Mouse (Mus musculus) forebrain, postnatal 0 days (tissue): ENCODE measurements around the gene Tbx2. TPM values are rescaled to one million over a fixed set of nuclear protein-coding genes. Genes with fewer than 3 reads are reported as not detected.

Source experiments
- ATAC-seq: fragments of 200-750 bp; cut with Nextera tagmentation; 2 replicates; pipeline ENCODE4 v1.8.0; 2017; ENCODE audit warnings: mild to moderate bottlenecking, moderate library complexity
- DNase-seq: peaks from one replicate; pipeline ENCODE4 v3.0.0-alpha.2; 2015
- H3K27ac ChIP-seq: fragments of 300-500 bp; sonication (generic); 2 replicates; pipeline ENCODE4 v1.5.1; 2014; ENCODE audit warnings: low read depth, mild to moderate bottlenecking, antibody characterized with exemption, low read length, moderate library complexity, mixed read lengths
- H3K27me3 ChIP-seq: fragments of 300-500 bp; sonication (generic); 2 replicates; pipeline ENCODE4 v1.6.1; 2014; ENCODE audit warnings: mild to moderate bottlenecking, low read length, mixed read lengths; ENCODE audit not compliant: insufficient read depth
- H3K36me3 ChIP-seq: fragments of 300-500 bp; sonication (generic); 2 replicates; pipeline ENCODE4 v1.6.1; 2014; ENCODE audit warnings: mild to moderate bottlenecking, moderate library complexity; ENCODE audit not compliant: insufficient read depth
- H3K4me1 ChIP-seq: fragments of 300-500 bp; sonication (generic); 2 replicates; pipeline ENCODE4 v1.6.1; 2014; ENCODE audit warnings: antibody characterized with exemption; ENCODE audit not compliant: insufficient read depth
- H3K4me2 ChIP-seq: fragments of 300-500 bp; sonication (generic); 2 replicates; pipeline ENCODE4 v1.6.1; 2014; ENCODE audit warnings: low read depth, mild to moderate bottlenecking, moderate library complexity
- H3K4me3 ChIP-seq: fragments of 300-500 bp; sonication (generic); 2 replicates; pipeline ENCODE4 v1.5.1; 2014; ENCODE audit warnings: low read depth, low read length, mixed read lengths
- H3K9ac ChIP-seq: fragments of 300-500 bp; sonication (generic); 2 replicates; pipeline ENCODE4 v1.6.1; 2014; ENCODE audit warnings: mild to moderate bottlenecking
- H3K9me3 ChIP-seq: fragments of 300-500 bp; sonication (generic); 2 replicates; pipeline ENCODE4 v1.6.1; 2016; ENCODE audit warnings: low read length
- CTCF ChIP-seq: sonication (generic); IDR thresholded peaks from 2 replicates; pipeline ENCODE4 v1.5.1; 2016; ENCODE audit warnings: antibody characterized with exemption, control low read depth, low read depth
- WGBS: fragments of 180-500 bp; shearing (Covaris S2); extraction: QIAGEN DNeasy Blood & Tissue Kit; methylation state at CpG from one replicate; pipeline ENCODE4 v1.1.7; 2014; 5-methylcytosine and 5-hydroxymethylcytosine counted together
- polyA plus RNA-seq: library from polyadenylated mRNA; unstranded; fragments of >200 nt; fragmentation: Nextera tagmentation; extraction: Ambion mirVana; gene quantifications from 2 replicates; pipeline ENCODE4 v1.2.1, GENCODE M21; 2015
- total RNA-seq: library from RNA; depleted of rRNA; stranded (reverse); fragments of >200 nt; gene quantifications from 2 replicates; pipeline ENCODE4 v1.2.3, GENCODE M21; 2014

Gene Tbx2
- total and polyA plus RNA-seq, 2 experiments from 2014 or later: 0.44 to 5.1 TPM

DNA sequence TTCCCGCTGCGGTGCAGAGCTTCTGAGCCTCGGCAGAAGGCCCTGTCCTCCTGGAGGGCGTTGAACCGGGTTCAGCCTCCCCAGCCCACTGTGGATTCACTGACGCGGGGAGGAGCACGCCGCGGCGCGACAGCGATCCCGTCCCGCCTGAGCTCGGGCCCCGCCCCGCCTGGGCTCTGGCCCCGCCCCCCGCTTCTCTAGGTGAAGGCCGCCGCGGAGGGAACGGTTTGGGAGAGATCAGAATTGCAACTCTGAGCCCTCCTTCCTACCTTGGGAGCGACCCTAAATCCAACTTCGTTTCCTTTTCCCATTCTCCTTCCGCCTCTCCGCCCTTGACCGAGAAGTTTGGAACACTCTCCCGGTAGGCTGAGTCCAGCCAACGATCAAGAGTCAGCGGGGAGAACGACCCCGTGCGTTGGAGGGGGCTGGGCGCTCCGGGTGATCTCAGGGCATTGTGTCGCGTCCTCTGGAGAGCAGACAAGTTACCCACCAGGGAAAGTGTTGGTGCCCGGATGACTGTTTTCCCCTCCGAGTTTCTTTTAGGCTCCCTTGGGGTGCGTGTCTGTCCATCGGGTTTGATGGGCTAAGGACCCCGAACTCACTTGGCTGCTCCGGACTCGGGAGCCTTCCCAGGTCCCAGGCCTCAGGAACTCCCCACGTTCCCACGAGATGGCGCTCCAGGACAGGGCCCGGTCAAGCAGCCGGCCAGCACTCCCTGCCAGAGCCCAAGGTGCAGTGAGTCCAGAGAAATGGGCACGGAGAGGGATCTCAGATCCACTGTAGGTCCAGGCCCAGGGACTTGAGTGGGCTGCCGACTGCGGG, 12.0 kb downstream of the Tbx2 start:
- 0 out of 2 replicates have a peak overlapping the region, but pooled peaks have one; percentile 14 for H3K9ac ChIP-seq

GRCm38 (mm10) chr11:85844971-85845370, 12.6 kb downstream of the Tbx2 start:
- no peaks in the 10 kb centered on the region for H3K9me3 ChIP-seq
- H3K27ac ChIP-seq: no peak overlapping the region
- H3K4me2 ChIP-seq: no peak overlapping the region
- peaks cover 71% of the 10 kb centered on the region for H3K27me3 ChIP-seq
- WGBS: 36% methylated on average over 5 of the region's 5 CpGs
- no peak for ATAC-seq
- H3K9ac ChIP-seq: no peak overlapping the region
- TF ChIP-seq CTCF: no peak
- peaks cover 4% of the 10 kb centered on the region; the same call in 1 of the 2 replicates for H3K4me1 ChIP-seq
- DNase-seq: no peak
- no peaks in the 10 kb centered on the region for H3K36me3 ChIP-seq
- no peak overlapping the region for H3K4me3 ChIP-seq

More for the DNA sequence above, 12.0 kb downstream of the Tbx2 start:
- DNase-seq: peak; percentile 76
- Histone ChIP-seq H3K27ac (no peak overlapping the region), H3K9me3 (no peaks in the 10 kb centered on the region), H3K27me3 (peaks cover 78% of the 10 kb centered on the region), H3K36me3 (no peaks in the 10 kb centered on the region), H3K4me2 (peak overlapping the region; percentile 61), H3K4me1 (peaks cover 4% of the 10 kb centered on the region; the same call in 1 of the 2 replicates), H3K4me3 (peak overlapping the region; percentile 25)
- peak; percentile 84 for TF ChIP-seq CTCF
- WGBS: 2% methylated on average over 53 of the region's 54 CpGs
- ATAC-seq: peak; percentile 42; the same call in 1 of the 2 replicates

- H3K27ac ChIP-seq: no peak overlapping the region
- H3K9ac ChIP-seq: no peak overlapping the region
- H3K4me3 ChIP-seq: no peak overlapping the region
- no peaks in the 10 kb centered on the region for H3K36me3 ChIP-seq
- ATAC-seq: no peak
- peaks cover 4% of the 10 kb centered on the region; the same call in 1 of the 2 replicates for H3K4me1 ChIP-seq
- 49% methylated on average over 5 of the region's 5 CpGs for WGBS
- H3K27me3 ChIP-seq: peaks cover 62% of the 10 kb centered on the region
- H3K4me2 ChIP-seq: no peak overlapping the region
- no peak for DNase-seq
- no peaks in the 10 kb centered on the region for H3K9me3 ChIP-seq
- TF ChIP-seq CTCF: no peak
These were observed 13.6 kb downstream of the Tbx2 start for GRCm38 (mm10) chr11:85845921-85846320.

GRCm38 (mm10) chr11:85846509-85846908, 14.2 kb downstream of the Tbx2 start:
- peaks cover 57% of the 10 kb centered on the region for H3K27me3 ChIP-seq
- no peak overlapping the region for H3K9ac ChIP-seq
- H3K4me2 ChIP-seq: no peak overlapping the region
- H3K4me3 ChIP-seq: no peak overlapping the region
- H3K36me3 ChIP-seq: no peaks in the 10 kb centered on the region
- 58% methylated on average over 4 of the region's 4 CpGs for WGBS
- peaks cover 4% of the 10 kb centered on the region; the same call in 1 of the 2 replicates for H3K4me1 ChIP-seq
- no peaks in the 10 kb centered on the region for H3K9me3 ChIP-seq
- ATAC-seq (no peak), DNase-seq (no peak)
- H3K27ac ChIP-seq: no peak overlapping the region
- TF ChIP-seq CTCF: no peak

- 2% methylated on average over 21 of the region's 21 CpGs for WGBS
- H3K4me3 ChIP-seq: peak overlapping the region; percentile 13
- TF ChIP-seq CTCF: peak; percentile 96
- no peak overlapping the region for H3K9ac ChIP-seq
- H3K4me2 ChIP-seq: peak overlapping the region; percentile 44
- ATAC-seq: peak; percentile 81
- H3K27ac ChIP-seq: no peak overlapping the region
- H3K27me3 ChIP-seq: peaks cover 31% of the 10 kb centered on the region
- peak; percentile 83 for DNase-seq
- no peaks in the 10 kb centered on the region for H3K9me3 ChIP-seq
- H3K36me3 ChIP-seq: no peaks in the 10 kb centered on the region
- H3K4me1 ChIP-seq: peaks cover 2% of the 10 kb centered on the region; the same call in 1 of the 2 replicates
These were observed 16.7 kb downstream of the Tbx2 start for GRCm38 (mm10) chr11:85849037-85849436.

DNA sequence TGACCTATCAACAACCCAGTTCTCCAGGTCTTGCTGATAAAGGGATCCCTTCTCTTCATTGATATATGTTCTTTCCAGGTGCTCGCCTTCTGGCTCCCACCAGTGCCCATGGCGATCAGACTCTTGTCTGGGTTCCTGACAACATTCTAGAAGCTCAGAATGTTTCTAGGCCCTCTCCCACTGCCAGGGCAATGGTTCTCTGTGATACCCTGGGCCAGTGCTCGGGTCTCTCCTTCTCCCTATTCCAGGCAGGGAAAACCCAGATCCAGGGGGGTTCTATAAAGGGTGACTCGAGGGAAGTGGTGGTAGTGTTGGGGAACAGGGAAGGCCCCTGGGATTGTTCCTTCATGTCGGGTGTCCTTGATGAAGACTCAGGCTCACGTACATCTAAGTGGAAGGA, 17.9 kb downstream of the Tbx2 start, which contains the start of gene Gm11444:
TSS of gene Gm11444 (minus strand) at position 101 of the 400 bp plus-strand sequence.
- Histone ChIP-seq H3K4me3 (peak within 1 kb of the TSS; percentile 13; the same call in 1 of the 2 replicates), H3K36me3 (no peaks in the 10 kb centered on the region), H3K9me3 (no peaks in the 10 kb centered on the region), H3K27ac (no peak within 1 kb of the TSS), H3K27me3 (peaks cover 19% of the 10 kb centered on the region), H3K4me2 (peak within 1 kb of the TSS; percentile 44), H3K9ac (no peak within 1 kb of the TSS), H3K4me1 (no peaks in the 10 kb centered on the region)
- 77% methylated on average over 6 of the region's 6 CpGs for WGBS
- DNase-seq (no peak), ATAC-seq (no peak)
- no peak for TF ChIP-seq CTCF

GRCm38 (mm10) chr11:85850758-85851157, 18.4 kb downstream of the Tbx2 start:
- Histone ChIP-seq H3K27ac (no peak overlapping the region), H3K4me1 (no peaks in the 10 kb centered on the region), H3K4me3 (no peak overlapping the region), H3K27me3 (peaks cover 14% of the 10 kb centered on the region), H3K9ac (no peak overlapping the region), H3K4me2 (no peak overlapping the region), H3K9me3 (no peaks in the 10 kb centered on the region), H3K36me3 (no peaks in the 10 kb centered on the region)
- no peak for ATAC-seq
- WGBS: 46% methylated on average over 6 of the region's 6 CpGs
- peak; percentile 39; the same call in 1 of the 2 replicates for TF ChIP-seq CTCF
- no peak for DNase-seq
